Mouse (Mus musculus) midbrain, embryonic 14.5 days (tissue): ENCODE data around the gene Akap3. TPM values are rescaled to one million over a fixed set of nuclear protein-coding genes. Genes with fewer than 3 reads are reported as not detected.

Experiments
- ATAC-seq: fragments of 200-750 bp; cut with Nextera tagmentation; 2 replicates; pipeline ENCODE4 v1.8.0; 2017; ENCODE audit warnings: moderate number of reproducible peaks, moderate library complexity; ENCODE audit not compliant: low FRiP score, low TSS enrichment
- DNase-seq: peaks from one replicate; pipeline ENCODE4 v3.0.0-alpha.2; 2015
- H3K27ac ChIP-seq: fragments of 300-500 bp; sonication (generic); replicated peaks from 2 replicates; pipeline ENCODE4 v1.5.1; 2014; ENCODE audit warnings: mild to moderate bottlenecking, low read depth, low read length, moderate library complexity
- H3K27me3 ChIP-seq: fragments of 300-500 bp; sonication (generic); 2 replicates; pipeline ENCODE4 v1.6.1; 2014; ENCODE audit warnings: low read length, control low read depth, mixed read lengths; ENCODE audit not compliant: control insufficient read depth, insufficient read depth
- H3K36me3 ChIP-seq: fragments of 300-500 bp; sonication (generic); 2 replicates; pipeline ENCODE4 v1.6.1; 2014; ENCODE audit warnings: low read length, control low read depth; ENCODE audit not compliant: control insufficient read depth, insufficient read depth
- H3K4me1 ChIP-seq: fragments of 300-500 bp; sonication (generic); 2 replicates; pipeline ENCODE4 v1.6.1; 2014; ENCODE audit warnings: mild to moderate bottlenecking, antibody characterized with exemption, low read length, control low read depth; ENCODE audit not compliant: control insufficient read depth, insufficient read depth
- H3K4me2 ChIP-seq: fragments of 300-500 bp; sonication (generic); 2 replicates; pipeline ENCODE4 v1.6.1; 2014; ENCODE audit warnings: mild to moderate bottlenecking, low read length, moderate library complexity
- H3K4me3 ChIP-seq: fragments of 300-500 bp; sonication (generic); replicated peaks from 2 replicates; pipeline ENCODE4 v1.5.1; 2014; ENCODE audit warnings: low read depth, low read length
- H3K9ac ChIP-seq: fragments of 300-500 bp; sonication (generic); replicated peaks from 2 replicates; pipeline ENCODE4 v1.6.1; 2014; ENCODE audit warnings: mild to moderate bottlenecking, low read length, moderate library complexity
- H3K9me3 ChIP-seq: fragments of 300-500 bp; sonication (generic); 2 replicates; pipeline ENCODE4 v1.6.1; 2016; ENCODE audit warnings: low read length, control low read depth, mixed read lengths; ENCODE audit not compliant: control insufficient read depth
- WGBS: fragments of 180-500 bp; shearing (Covaris S2); extraction: QIAGEN DNeasy Blood & Tissue Kit; methylation state at CpG from one replicate; pipeline ENCODE4 v1.1.7; 2014; 5-methylcytosine and 5-hydroxymethylcytosine counted together
- polyA plus RNA-seq: library from polyadenylated mRNA; unstranded; fragments of >200 nt; fragmentation: Nextera tagmentation; extraction: Ambion mirVana; gene quantifications from 2 replicates; pipeline ENCODE4 v1.2.1, GENCODE M21; 2014

Gene Akap3
- 0.07 and 0.09 TPM in 2 replicates for polyA plus RNA-seq

DNA sequence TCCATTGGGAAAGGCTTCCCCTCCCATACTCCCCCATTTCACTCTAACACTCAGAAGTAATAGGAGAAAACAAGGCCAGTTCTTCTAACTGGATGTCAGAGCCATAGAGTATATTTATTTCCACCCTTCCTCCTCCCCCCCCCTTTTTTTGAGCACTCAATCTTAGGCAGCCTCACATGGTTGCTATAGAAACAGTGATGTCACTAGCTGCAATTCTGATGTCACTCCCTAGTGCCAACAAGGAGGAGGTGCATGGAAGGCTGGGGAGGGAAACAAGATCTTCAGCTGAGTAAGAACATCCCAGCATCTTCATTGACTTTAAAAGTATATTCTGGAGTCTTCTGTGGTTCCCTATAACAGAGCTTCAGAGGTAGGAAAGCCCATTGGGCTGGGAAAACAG, at the start of gene Akap3:
Akap3 (plus strand) TSS at position 218 of the 400 bp plus-strand sequence.
- H3K9me3 ChIP-seq, result no peaks in the 10 kb centered on the region
- no peak within 1 kb of the TSS for H3K4me2 ChIP-seq
- no peak within 1 kb of the TSS for H3K27ac ChIP-seq
- ATAC-seq (no peak), DNase-seq (peak; percentile 3)
- no peak within 1 kb of the TSS for H3K9ac ChIP-seq
- no peak within 1 kb of the TSS for H3K4me3 ChIP-seq
- H3K27me3 ChIP-seq, result no peaks in the 10 kb centered on the region
- no peaks in the 10 kb centered on the region for H3K36me3 ChIP-seq
- H3K4me1 ChIP-seq, result peaks cover 9% of the 10 kb centered on the region

DNA sequence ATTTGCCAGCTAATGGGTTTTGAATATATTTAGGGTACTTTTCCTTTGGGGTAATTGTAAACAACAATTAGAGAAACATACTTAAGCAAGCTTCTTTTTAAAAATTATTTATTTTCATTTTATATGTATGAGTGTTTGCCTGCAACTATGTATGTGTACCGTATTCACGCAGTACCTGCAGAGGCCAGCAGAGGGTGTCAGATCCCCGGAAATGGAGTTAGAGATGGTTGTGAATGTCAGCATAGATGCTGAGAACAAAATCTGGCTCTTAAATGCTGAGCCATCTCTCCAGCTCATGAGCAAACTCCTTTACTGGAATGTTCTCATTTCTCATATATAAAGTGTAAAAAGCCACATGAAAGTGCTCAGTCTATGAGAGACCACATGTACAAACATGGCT, 46.1 kb upstream of the Akap3 start:
- H3K27ac ChIP-seq, result no peak overlapping the region
- no peak for DNase-seq
- no peaks in the 10 kb centered on the region for H3K36me3 ChIP-seq
- no peaks in the 10 kb centered on the region for H3K27me3 ChIP-seq
- whole genome bisulfite sequencing, result 86% methylated on average over 3 of the region's 3 CpGs
- no peaks in the 10 kb centered on the region for H3K9me3 ChIP-seq
- no peak overlapping the region for H3K9ac ChIP-seq
- no peaks in the 10 kb centered on the region for H3K4me1 ChIP-seq
- H3K4me2 ChIP-seq, result no peak overlapping the region
- no peak overlapping the region for H3K4me3 ChIP-seq
- no peak for ATAC-seq

- H3K36me3 ChIP-seq, result no peaks in the 10 kb centered on the region
- no peak overlapping the region for H3K4me2 ChIP-seq
- no peaks in the 10 kb centered on the region for H3K4me1 ChIP-seq
- H3K9me3 ChIP-seq, result no peaks in the 10 kb centered on the region
- H3K4me3 ChIP-seq, result no peak overlapping the region
- WGBS, result 80% methylated on average over 4 of the region's 4 CpGs
- no peak overlapping the region for H3K27ac ChIP-seq
- H3K9ac ChIP-seq, result no peak overlapping the region
- ATAC-seq, result no peak
- H3K27me3 ChIP-seq, result no peaks in the 10 kb centered on the region
- DNase-seq, result no peak
Measured at GRCm38 (mm10) chr6:126808134-126808533, 44.8 kb upstream of the Akap3 start.

GRCm38 (mm10) chr6:126808561-126808960, 44.3 kb upstream of the Akap3 start:
- H3K36me3 ChIP-seq, result no peaks in the 10 kb centered on the region
- ATAC-seq (no peak), DNase-seq (no peak)
- WGBS, result 87% methylated on average over 8 of the region's 8 CpGs
- no peaks in the 10 kb centered on the region for H3K4me1 ChIP-seq
- no peaks in the 10 kb centered on the region for H3K27me3 ChIP-seq
- no peak overlapping the region for H3K4me2 ChIP-seq
- H3K4me3 ChIP-seq, result no peak overlapping the region
- no peaks in the 10 kb centered on the region for H3K9me3 ChIP-seq
- H3K27ac ChIP-seq, result no peak overlapping the region
- H3K9ac ChIP-seq, result no peak overlapping the region

DNA sequence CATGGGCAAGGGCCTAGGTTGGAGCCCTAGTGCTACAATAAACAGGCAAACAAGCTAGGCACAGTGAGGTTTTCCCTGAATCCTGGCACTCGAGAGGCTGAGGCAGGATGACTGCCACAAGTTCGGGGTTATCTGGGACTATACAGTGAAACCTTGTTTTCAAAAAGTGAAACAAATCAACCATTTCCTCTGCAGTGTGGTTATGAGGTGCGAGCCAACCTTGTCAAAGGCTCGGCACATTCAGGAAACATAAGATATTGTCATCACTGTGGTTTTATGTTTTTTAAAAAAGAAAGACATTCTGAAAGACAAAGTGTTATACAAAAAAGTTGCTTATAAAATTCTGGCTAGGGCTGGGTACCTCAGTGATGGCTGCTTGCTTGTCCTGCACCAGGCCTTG, 41.4 kb upstream of the Akap3 start:
- no peak for ATAC-seq
- WGBS, result 87% methylated on average over 4 of the region's 4 CpGs

GRCm38 (mm10) chr6:126815206-126815750, 37.6 kb upstream of the Akap3 start:
- H3K4me2 ChIP-seq, result no peak overlapping the region
- WGBS, result 54% methylated on average over 6 of the region's 6 CpGs
- H3K9me3 ChIP-seq, result no peaks in the 10 kb centered on the region
- no peak overlapping the region for H3K4me3 ChIP-seq
- peaks cover 8% of the 10 kb centered on the region for H3K36me3 ChIP-seq
- H3K9ac ChIP-seq, result no peak overlapping the region
- ATAC-seq (no peak), DNase-seq (no peak)
- no peaks in the 10 kb centered on the region for H3K27me3 ChIP-seq
- H3K27ac ChIP-seq, result no peak overlapping the region
- no peaks in the 10 kb centered on the region for H3K4me1 ChIP-seq

More for the DNA sequence above, 41.4 kb upstream of the Akap3 start:
- DNase-seq, result no peak
- H3K9ac ChIP-seq, result no peak overlapping the region
- H3K27ac ChIP-seq, result no peak overlapping the region
- no peak overlapping the region for H3K4me3 ChIP-seq
- H3K4me2 ChIP-seq, result no peak overlapping the region
- H3K9me3 ChIP-seq, result no peaks in the 10 kb centered on the region
- H3K27me3 ChIP-seq, result no peaks in the 10 kb centered on the region
- no peaks in the 10 kb centered on the region for H3K4me1 ChIP-seq
- H3K36me3 ChIP-seq, result no peaks in the 10 kb centered on the region

GRCm38 (mm10) chr6:126816338-126816737, 36.6 kb upstream of the Akap3 start:
- WGBS, result 91% methylated on average over 8 of the region's 8 CpGs
- ATAC-seq (no peak), DNase-seq (no peak)
- H3K4me1 ChIP-seq, result no peaks in the 10 kb centered on the region
- peaks cover 17% of the 10 kb centered on the region for H3K36me3 ChIP-seq
- H3K27ac ChIP-seq, result no peak overlapping the region
- H3K4me3 ChIP-seq, result no peak overlapping the region
- no peak overlapping the region for H3K4me2 ChIP-seq
- no peaks in the 10 kb centered on the region for H3K9me3 ChIP-seq
- no peaks in the 10 kb centered on the region for H3K27me3 ChIP-seq
- H3K9ac ChIP-seq, result no peak overlapping the region

GRCm38 (mm10) chr6:126823087-126823486, 29.8 kb upstream of the Akap3 start:
- ATAC-seq (no peak), DNase-seq (no peak)
- Histone ChIP-seq H3K9ac (no peak overlapping the region), H3K36me3 (peaks cover 84% of the 10 kb centered on the region), H3K4me1 (no peaks in the 10 kb centered on the region), H3K4me3 (no peak overlapping the region), H3K27me3 (no peaks in the 10 kb centered on the region), H3K4me2 (no peak overlapping the region), H3K27ac (no peak overlapping the region), H3K9me3 (no peaks in the 10 kb centered on the region)
- 96% methylated on average over 3 of the region's 3 CpGs for WGBS

- no peak for DNase-seq
- Histone ChIP-seq H3K4me2 (no peak overlapping the region), H3K4me3 (no peak overlapping the region), H3K36me3 (peaks cover 99% of the 10 kb centered on the region), H3K27me3 (no peaks in the 10 kb centered on the region), H3K9me3 (no peaks in the 10 kb centered on the region), H3K4me1 (no peaks in the 10 kb centered on the region), H3K9ac (no peak overlapping the region), H3K27ac (no peak overlapping the region)
- no peak for ATAC-seq
- WGBS, result 87% methylated on average over 8 of the region's 8 CpGs
Measured at GRCm38 (mm10) chr6:126836628-126837027, 16.3 kb upstream of the Akap3 start.
